Mouse (Mus musculus): ENCODE measurements at regions not wholly inside any gene's neighbourhood (a gene's known extent, or its start where the extent isn't known, plus 50 kb on each side); places are given as distances from the start of the nearest gene placed in this dataset.

- DNase-seq (ENCODE audit: low read depth, low spot score): no peak
Observed at GRCm38 (mm10) chr14:37296531-37296930, 161.5 kb upstream of the Ghitm start.

- DNase-seq (ENCODE audit: low read depth, low spot score): no peak
Observed at GRCm38 (mm10) chr14:37292084-37292860, 157.2 kb upstream of the Ghitm start.

DNA sequence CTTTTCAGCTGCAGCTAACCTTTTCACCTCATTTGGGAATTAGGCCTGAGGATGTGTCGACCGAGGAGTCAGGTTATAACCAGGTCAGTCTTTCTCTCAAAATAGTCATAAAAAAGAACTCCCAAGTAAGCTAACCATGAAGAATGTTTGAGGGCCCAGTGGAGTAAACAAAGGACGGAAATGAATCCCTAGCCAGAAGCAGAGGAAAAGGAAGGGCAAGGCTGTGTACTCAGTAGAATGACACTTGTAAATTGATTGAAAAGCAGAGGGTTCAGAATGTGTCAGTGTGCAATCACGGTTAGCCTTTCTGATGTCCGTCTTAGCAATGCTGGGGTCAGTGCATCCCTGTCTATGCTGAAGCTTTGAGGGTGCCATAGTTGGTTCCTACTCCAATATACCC, 149.3 kb upstream of the Ghitm start:
- no peak for DNase-seq (ENCODE audit: low read depth, low spot score)

- DNase-seq (ENCODE audit: low read depth, low spot score): no peak
Observed at GRCm38 (mm10) chr14:37279356-37279755, 144.3 kb upstream of the Ghitm start.

- DNase-seq (ENCODE audit: low read depth, low spot score): no peak
Observed at GRCm38 (mm10) chr14:37276728-37277695, 141.9 kb upstream of the Ghitm start.

DNA sequence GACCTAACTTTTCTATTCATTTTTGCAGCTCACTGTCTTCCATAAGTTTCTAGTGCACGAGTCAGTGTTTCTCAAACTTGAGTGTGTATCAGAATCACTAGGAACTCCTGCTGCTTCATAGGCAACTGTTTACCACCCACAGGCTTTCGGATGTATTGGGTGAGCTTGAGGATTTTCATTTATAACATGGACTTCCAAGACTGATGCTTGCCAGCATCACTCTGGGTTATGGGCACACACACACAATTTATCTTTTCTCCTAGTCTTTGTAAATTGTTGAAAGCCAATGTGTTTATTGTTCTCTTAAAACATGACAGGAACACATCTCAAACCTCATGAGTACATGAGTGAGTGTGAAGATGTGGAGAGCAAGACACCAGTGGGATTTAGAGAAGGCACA, 137.0 kb upstream of the Ghitm start:
- no peak for DNase-seq (ENCODE audit: low read depth, low spot score)

- no peak for DNase-seq (ENCODE audit: low read depth, low spot score)
Observed at GRCm38 (mm10) chr14:37271015-37271933, 136.2 kb upstream of the Ghitm start.

DNA sequence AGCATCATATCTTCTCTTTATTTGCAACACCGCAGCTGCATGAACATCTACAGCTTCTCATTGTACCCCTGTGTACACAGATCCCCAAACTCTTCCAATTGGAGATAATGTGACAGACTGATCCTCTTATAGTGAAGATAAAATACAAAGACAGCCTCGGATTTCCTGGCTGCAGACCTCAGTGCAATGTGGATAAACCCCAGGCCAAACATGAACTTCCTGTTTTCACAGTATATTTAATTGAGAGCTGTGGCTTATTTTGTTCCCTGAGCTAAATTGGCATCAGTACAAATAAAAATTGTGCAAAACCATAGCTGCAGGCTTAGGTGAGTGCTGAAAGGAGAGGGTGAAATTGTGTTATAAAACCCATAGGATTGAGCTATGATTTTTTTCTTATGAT, 134.8 kb upstream of the Ghitm start:
- no peak for DNase-seq (ENCODE audit: low read depth, low spot score)

DNA sequence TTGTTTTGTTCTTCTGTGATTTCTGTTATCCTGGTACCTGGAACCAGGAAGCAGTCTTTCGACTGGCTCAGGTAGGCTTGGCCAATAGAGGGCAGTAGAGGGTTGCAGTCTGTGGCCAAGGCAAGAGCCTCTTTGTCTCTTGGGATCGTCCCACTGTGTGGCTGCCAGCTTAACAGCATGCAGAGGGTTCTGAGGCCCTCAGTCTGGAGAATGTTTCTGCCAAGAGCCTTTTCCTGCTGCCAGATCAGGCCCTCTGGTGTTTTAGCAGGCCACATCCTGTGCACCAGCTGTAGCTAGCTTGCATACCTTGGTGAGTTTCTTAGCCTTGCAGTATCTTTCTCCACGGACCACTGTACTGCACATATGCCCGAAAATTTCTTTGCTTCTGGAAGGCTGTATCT, 103.6 kb upstream of the Ghitm start:
- DNase-seq (ENCODE audit: low read depth, low spot score): peak; percentile 2

- DNase-seq (ENCODE audit: low read depth, low spot score): no peak
Observed at GRCm38 (mm10) chr14:37237191-37237590, 102.1 kb upstream of the Ghitm start.

GRCm38 (mm10) chr14:37208256-37208655, 73.2 kb upstream of the Ghitm start:
- DNase-seq (ENCODE audit: low read depth, low spot score): no peak

DNA sequence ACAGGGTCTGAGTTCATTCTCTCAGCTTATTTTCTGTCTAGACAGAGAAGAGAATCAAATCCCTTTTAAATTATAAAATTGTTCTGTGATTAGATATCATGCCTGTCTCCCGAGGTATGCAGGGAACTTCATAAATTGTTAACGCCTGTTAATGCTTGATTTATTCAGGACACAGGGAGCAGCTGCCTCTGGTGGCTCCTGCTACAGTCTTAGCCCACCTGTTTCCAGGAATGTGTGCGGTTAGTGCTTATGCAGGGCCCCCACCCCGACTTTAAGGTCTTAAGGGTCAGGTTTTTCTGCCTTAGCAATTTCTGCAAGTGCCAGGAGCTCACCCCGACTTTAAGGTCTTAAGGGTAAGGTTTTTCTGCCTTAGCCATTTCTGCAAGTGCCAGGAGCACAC, 54.7 kb upstream of the Ghitm start:
- no peak for DNase-seq (ENCODE audit: low read depth, low spot score)
